Mouse (Mus musculus) intestine, embryonic 15.5 days (tissue): ENCODE results near the gene Tmem218. TPM values are rescaled to one million over a fixed set of nuclear protein-coding genes. Genes with fewer than 3 reads are reported as not detected.

Source experiments
- ATAC-seq: fragments of 200-750 bp; cut with Nextera tagmentation; 2 replicates; pipeline ENCODE4 v1.8.0; 2017; ENCODE audit warnings: moderate TSS enrichment, moderate library complexity
- H3K27ac ChIP-seq: fragments of 300-500 bp; sonication (generic); 2 replicates; pipeline ENCODE4 v1.5.1; 2015; ENCODE audit warnings: mild to moderate bottlenecking, inconsistent platforms
- H3K27me3 ChIP-seq: fragments of 300-500 bp; sonication (generic); replicated peaks from 2 replicates; pipeline ENCODE4 v1.6.1; 2015; ENCODE audit warnings: inconsistent platforms
- H3K36me3 ChIP-seq: fragments of 300-500 bp; sonication (generic); 2 replicates; pipeline ENCODE4 v1.6.1; 2015; ENCODE audit warnings: inconsistent platforms
- H3K4me1 ChIP-seq: fragments of 300-500 bp; sonication (generic); replicated peaks from 2 replicates; pipeline ENCODE4 v1.6.1; 2015; ENCODE audit warnings: inconsistent platforms
- H3K4me2 ChIP-seq: fragments of 300-500 bp; sonication (generic); replicated peaks from 2 replicates; pipeline ENCODE4 v1.6.1; 2015; ENCODE audit warnings: mild to moderate bottlenecking, inconsistent platforms
- H3K4me3 ChIP-seq: fragments of 300-500 bp; sonication (generic); replicated peaks from 2 replicates; pipeline ENCODE4 v1.5.1; 2015; ENCODE audit warnings: inconsistent platforms
- H3K9ac ChIP-seq: fragments of 300-500 bp; sonication (generic); 2 replicates; pipeline ENCODE4 v1.6.1; 2015; ENCODE audit warnings: inconsistent platforms
- H3K9me3 ChIP-seq: fragments of 300-500 bp; sonication (generic); 2 replicates; pipeline ENCODE4 v1.6.1; 2016; ENCODE audit warnings: inconsistent platforms
- WGBS: fragments of 180-500 bp; shearing (Covaris S2); methylation state at CpG from one replicate; pipeline ENCODE4 v1.1.7; 2015; 5-methylcytosine and 5-hydroxymethylcytosine counted together
- polyA plus RNA-seq: library from polyadenylated mRNA; unstranded; fragments of >200 nt; fragmentation: Nextera tagmentation; extraction: Ambion mirVana; gene quantifications from 2 replicates; pipeline ENCODE4 v1.2.1, GENCODE M21; 2015

The Tmem218 gene
- polyA plus RNA-seq, 1 experiment from 2014 or later, result 9.2 TPM

- Histone ChIP-seq H3K9ac (no peak overlapping the region), H3K27me3 (no peaks in the 10 kb centered on the region), H3K27ac (no peak overlapping the region), H3K9me3 (no peaks in the 10 kb centered on the region), H3K4me1 (0 out of 2 replicates have a peak, but pooled peaks cover 6% of the 10 kb centered on the region), H3K4me2 (no peak overlapping the region), H3K36me3 (no peaks in the 10 kb centered on the region), H3K4me3 (no peak overlapping the region)
- ATAC-seq, result no peak
- 89% methylated on average over 3 of the region's 3 CpGs for WGBS
Measured at GRCm38 (mm10) chr9:37242764-37243163, 34.7 kb downstream of the Tmem218 start.

DNA sequence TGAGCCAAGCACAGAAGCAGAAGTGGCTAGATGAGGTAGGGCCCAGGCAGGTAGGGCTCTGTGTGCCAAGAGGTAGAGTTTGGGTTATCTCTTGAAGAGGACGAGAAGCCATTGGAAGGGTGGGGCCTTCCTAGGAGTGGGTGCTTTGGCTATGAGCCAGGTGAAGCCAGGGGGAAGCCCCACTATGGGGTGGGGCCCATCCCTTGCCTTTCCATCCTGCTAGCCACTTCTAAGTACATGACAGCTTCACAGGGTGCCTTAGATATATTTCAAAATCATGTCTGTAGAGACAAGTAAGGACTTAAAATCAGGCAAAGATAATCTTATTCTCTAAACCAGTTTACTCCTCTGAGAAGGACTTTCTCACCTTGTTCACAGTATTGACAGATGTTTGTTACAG, 36.6 kb downstream of the Tmem218 start:
- no peaks in the 10 kb centered on the region for H3K36me3 ChIP-seq
- no peaks in the 10 kb centered on the region for H3K9me3 ChIP-seq
- 53% methylated on average over 1 of the region's 1 CpGs for WGBS
- no peak overlapping the region for H3K4me2 ChIP-seq
- ATAC-seq, result no peak
- 0 out of 2 replicates have a peak, but pooled peaks cover 12% of the 10 kb centered on the region for H3K4me1 ChIP-seq
- no peaks in the 10 kb centered on the region for H3K27me3 ChIP-seq
- no peak overlapping the region for H3K4me3 ChIP-seq
- no peak overlapping the region for H3K27ac ChIP-seq
- H3K9ac ChIP-seq, result no peak overlapping the region

DNA sequence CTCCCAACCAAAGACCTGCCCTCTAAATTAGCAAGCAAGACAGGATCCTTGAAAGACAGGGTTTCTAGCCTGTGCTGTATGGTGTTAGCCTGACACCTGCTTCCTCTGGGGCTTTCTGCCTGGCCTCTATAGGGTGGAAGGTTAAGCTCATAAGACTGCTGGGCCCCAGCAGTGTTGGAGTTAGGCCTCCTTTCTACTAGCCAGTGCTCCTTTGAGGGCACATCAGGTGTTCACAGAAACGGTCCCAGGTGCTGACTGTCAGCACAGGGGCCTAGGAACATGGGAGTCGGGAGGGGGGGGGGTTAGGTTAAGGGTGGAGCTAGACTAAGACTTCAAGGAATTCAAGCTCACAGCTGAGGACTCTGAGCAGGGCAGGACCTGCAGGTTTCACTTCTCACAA, 37.4 kb downstream of the Tmem218 start:
- Histone ChIP-seq H3K4me3 (no peak overlapping the region), H3K4me2 (no peak overlapping the region), H3K27ac (peak overlapping the region; percentile 44), H3K4me1 (0 out of 2 replicates have a peak, but pooled peaks cover 12% of the 10 kb centered on the region), H3K9me3 (no peaks in the 10 kb centered on the region), H3K36me3 (no peaks in the 10 kb centered on the region), H3K27me3 (no peaks in the 10 kb centered on the region), H3K9ac (no peak overlapping the region)
- WGBS, result 44% methylated on average over 2 of the region's 2 CpGs
- ATAC-seq, result peak; percentile 65

GRCm38 (mm10) chr9:37245810-37246209, 37.8 kb downstream of the Tmem218 start:
- no peak overlapping the region for H3K4me2 ChIP-seq
- H3K9ac ChIP-seq, result no peak overlapping the region
- H3K4me3 ChIP-seq, result no peak overlapping the region
- H3K36me3 ChIP-seq, result no peaks in the 10 kb centered on the region
- H3K4me1 ChIP-seq, result 0 out of 2 replicates have a peak, but pooled peaks cover 12% of the 10 kb centered on the region
- no peaks in the 10 kb centered on the region for H3K9me3 ChIP-seq
- WGBS, result 79% methylated on average over 1 of the region's 1 CpGs
- peak overlapping the region; percentile 44 for H3K27ac ChIP-seq
- no peaks in the 10 kb centered on the region for H3K27me3 ChIP-seq
- ATAC-seq, result peak; percentile 85

- Histone ChIP-seq H3K4me3 (no peak overlapping the region), H3K9ac (no peak overlapping the region), H3K27me3 (no peaks in the 10 kb centered on the region), H3K36me3 (no peaks in the 10 kb centered on the region), H3K4me1 (0 out of 2 replicates have a peak, but pooled peaks cover 12% of the 10 kb centered on the region), H3K4me2 (no peak overlapping the region), H3K27ac (no peak overlapping the region), H3K9me3 (no peaks in the 10 kb centered on the region)
- ATAC-seq, result no peak
Measured at GRCm38 (mm10) chr9:37247429-37247828, 39.4 kb downstream of the Tmem218 start.

DNA sequence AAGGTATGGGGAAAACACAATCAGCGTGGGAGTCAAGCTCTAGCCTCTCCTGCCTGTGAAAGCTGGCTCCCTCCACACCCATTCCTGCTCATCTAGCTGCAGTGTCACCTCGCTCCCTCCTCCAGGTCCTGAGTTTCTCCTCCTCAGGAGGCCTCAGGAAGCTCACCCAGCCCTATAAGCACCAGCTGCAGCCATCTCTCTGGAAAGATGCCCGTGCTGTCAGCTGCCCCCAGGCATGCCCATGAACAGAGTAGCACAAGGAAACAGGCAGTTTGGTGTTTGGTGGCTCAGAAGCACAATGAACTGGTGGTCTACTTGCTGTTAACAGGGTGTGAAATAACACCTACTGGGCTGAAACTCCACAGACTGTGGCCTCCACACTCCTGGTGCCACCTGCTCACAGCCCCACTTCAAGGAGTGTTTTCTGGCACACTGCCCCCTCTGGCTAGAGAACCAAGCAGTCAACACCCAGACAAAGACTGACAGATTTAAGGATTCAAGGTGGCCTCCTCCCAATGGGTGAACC, 40.4 kb downstream of the Tmem218 start:
- ATAC-seq, result no peak
- H3K4me3 ChIP-seq, result no peak overlapping the region
- WGBS, result 59% methylated on average over 3 of the region's 3 CpGs
- 0 out of 2 replicates have a peak, but pooled peaks cover 12% of the 10 kb centered on the region for H3K4me1 ChIP-seq
- no peak overlapping the region for H3K9ac ChIP-seq
- no peaks in the 10 kb centered on the region for H3K9me3 ChIP-seq
- H3K36me3 ChIP-seq, result no peaks in the 10 kb centered on the region
- H3K4me2 ChIP-seq, result no peak overlapping the region
- no peaks in the 10 kb centered on the region for H3K27me3 ChIP-seq
- no peak overlapping the region for H3K27ac ChIP-seq

GRCm38 (mm10) chr9:37249976-37250375, 42.0 kb downstream of the Tmem218 start:
- H3K27me3 ChIP-seq, result no peaks in the 10 kb centered on the region
- 0 out of 2 replicates have a peak, but pooled peaks cover 15% of the 10 kb centered on the region for H3K4me1 ChIP-seq
- H3K4me2 ChIP-seq, result no peak overlapping the region
- H3K27ac ChIP-seq, result no peak overlapping the region
- no peaks in the 10 kb centered on the region for H3K9me3 ChIP-seq
- H3K4me3 ChIP-seq, result no peak overlapping the region
- H3K9ac ChIP-seq, result no peak overlapping the region
- no peak for ATAC-seq
- H3K36me3 ChIP-seq, result no peaks in the 10 kb centered on the region
- 86% methylated on average over 3 of the region's 3 CpGs for WGBS

DNA sequence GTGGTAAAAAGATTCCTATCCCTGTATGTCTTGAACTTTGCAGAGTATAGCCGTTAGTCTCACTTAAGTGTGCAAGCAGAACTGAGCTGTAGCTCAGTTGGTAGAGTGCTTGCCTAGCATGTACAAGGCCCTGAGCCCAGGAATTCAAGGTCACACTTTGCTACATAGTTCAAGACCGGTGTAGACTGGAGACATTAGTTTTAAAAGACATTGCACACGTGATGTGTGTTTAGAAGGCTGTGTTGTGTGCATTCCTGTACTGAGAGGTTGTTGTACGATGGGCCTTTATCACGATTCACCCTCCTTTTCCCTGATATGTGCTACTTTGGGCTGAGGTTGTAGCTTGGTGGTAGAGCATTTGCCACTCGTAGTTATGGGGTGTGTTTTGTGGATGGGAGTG, 42.6 kb downstream of the Tmem218 start:
- Histone ChIP-seq H3K27ac (no peak overlapping the region), H3K9me3 (no peaks in the 10 kb centered on the region), H3K4me3 (no peak overlapping the region), H3K36me3 (no peaks in the 10 kb centered on the region), H3K9ac (no peak overlapping the region), H3K4me2 (no peak overlapping the region), H3K4me1 (0 out of 2 replicates have a peak, but pooled peaks cover 10% of the 10 kb centered on the region), H3K27me3 (no peaks in the 10 kb centered on the region)
- WGBS, result 75% methylated on average over 6 of the region's 6 CpGs
- ATAC-seq, result no peak

- 23% methylated on average over 6 of the region's 6 CpGs for WGBS
- Histone ChIP-seq H3K27ac (no peak overlapping the region), H3K4me3 (peak overlapping the region; percentile 45), H3K36me3 (no peaks in the 10 kb centered on the region), H3K9ac (0 out of 2 replicates have a peak overlapping the region, but pooled peaks have one; percentile 52), H3K9me3 (no peaks in the 10 kb centered on the region), H3K4me1 (0 out of 2 replicates have a peak, but pooled peaks cover 3% of the 10 kb centered on the region), H3K27me3 (no peaks in the 10 kb centered on the region), H3K4me2 (peak overlapping the region; percentile 95)
- ATAC-seq, result 0 out of 2 replicates have a peak, but pooled peaks have one; percentile 2
Measured at GRCm38 (mm10) chr9:37254531-37255110, 46.6 kb downstream of the Tmem218 start.

DNA sequence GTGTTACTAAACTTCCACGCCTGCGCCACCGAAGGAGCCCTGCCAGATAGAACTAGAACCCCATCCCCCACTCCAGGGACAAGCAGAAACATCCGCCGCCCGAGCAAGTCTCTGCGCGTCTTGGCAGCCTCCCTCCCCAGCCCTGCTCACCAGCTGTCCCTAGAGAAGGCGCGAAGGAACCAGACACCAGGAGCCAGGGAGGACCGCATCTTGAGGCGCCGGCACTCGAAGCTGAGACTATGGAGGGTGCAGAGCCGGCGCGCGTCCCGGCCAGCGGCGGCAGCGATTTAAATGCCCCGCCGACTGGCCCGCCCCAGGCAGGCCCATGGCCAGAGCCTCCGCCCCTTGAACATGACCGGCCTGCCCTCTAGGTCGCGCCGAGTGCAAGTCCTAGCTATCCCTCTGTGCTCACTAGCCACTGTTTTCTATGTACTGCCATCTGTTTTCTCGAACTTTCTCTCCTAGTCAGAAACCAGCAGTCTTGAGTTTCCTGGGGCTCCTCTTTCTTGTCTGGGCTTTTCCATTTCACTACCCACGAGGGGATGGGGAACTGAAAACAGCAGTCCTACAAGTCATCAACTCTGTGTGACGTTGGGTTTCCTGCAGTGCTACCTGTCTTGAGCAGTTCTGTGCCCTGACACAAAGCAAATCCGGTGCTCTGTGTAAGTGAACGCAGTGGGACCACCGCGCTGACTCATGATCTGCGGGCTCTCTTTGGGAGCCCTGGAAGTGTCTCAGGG, 47.3 kb downstream of the Tmem218 start, which contains the start of gene Slc37a2:
Gene Slc37a2, minus strand, starts transcription at position 590 of the 740 bp plus-strand sequence.
- Histone ChIP-seq H3K4me2 (peak within 1 kb of the TSS; percentile 95), H3K36me3 (no peaks in the 10 kb centered on the region), H3K9ac (peak within 1 kb of the TSS; percentile 52), H3K27ac (0 out of 2 replicates have a peak within 1 kb of the TSS, but pooled peaks have one; percentile 22), H3K27me3 (no peaks in the 10 kb centered on the region), H3K4me3 (peak within 1 kb of the TSS; percentile 45), H3K4me1 (0 out of 2 replicates have a peak, but pooled peaks cover 3% of the 10 kb centered on the region), H3K9me3 (no peaks in the 10 kb centered on the region)
- peak; percentile 91 for ATAC-seq
- 3% methylated on average over 38 of the region's 38 CpGs for WGBS

DNA sequence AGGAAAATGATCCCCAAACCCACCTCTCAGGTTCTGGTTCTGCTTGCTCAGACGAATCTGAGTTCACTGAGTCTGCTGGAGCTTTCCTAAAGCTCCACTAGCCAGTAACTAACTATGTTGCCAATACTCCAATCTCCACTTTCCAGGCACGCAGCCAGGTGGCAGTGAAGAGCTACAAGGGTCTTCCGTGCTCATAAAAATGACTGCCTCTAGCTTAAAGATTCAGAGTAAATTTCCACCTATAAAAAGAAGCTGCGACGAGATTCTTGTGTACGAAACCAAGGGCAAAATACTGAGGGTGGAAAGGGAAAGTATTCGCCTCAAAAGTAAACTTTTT, 47.8 kb downstream of the Tmem218 start:
- no peak overlapping the region for H3K27ac ChIP-seq
- peak overlapping the region; percentile 95 for H3K4me2 ChIP-seq
- H3K9me3 ChIP-seq, result no peaks in the 10 kb centered on the region
- H3K36me3 ChIP-seq, result no peaks in the 10 kb centered on the region
- H3K4me1 ChIP-seq, result 0 out of 2 replicates have a peak, but pooled peaks cover 3% of the 10 kb centered on the region
- ATAC-seq, result peak; percentile 50; the same call in 1 of the 2 replicates
- H3K9ac ChIP-seq, result peak overlapping the region; percentile 52
- H3K27me3 ChIP-seq, result no peaks in the 10 kb centered on the region
- H3K4me3 ChIP-seq, result peak overlapping the region; percentile 45
- 24% methylated on average over 7 of the region's 7 CpGs for WGBS

DNA sequence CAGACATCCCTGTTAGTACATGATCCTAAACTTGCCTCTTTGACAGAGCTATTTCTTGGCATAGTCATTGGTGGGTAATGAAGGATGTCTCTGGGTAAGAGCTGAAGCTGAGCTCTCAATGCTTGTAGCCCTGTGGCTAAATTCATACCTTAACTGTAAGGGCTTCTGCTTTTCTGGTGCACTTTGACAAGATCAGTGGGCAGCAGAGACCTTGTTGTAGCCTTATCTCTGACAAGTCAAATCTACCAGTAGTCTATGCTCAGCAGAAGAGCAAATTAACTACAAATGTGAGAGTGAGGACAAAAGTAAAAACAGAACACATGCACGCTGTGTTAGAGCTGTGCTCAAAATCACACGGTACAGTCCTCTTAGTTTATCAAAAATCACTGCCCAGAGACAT, 58.6 kb downstream of the Tmem218 start:
- no peaks in the 10 kb centered on the region for H3K36me3 ChIP-seq
- H3K27ac ChIP-seq, result no peak overlapping the region
- H3K4me2 ChIP-seq, result no peak overlapping the region
- no peaks in the 10 kb centered on the region for H3K27me3 ChIP-seq
- no peak overlapping the region for H3K4me3 ChIP-seq
- no peaks in the 10 kb centered on the region for H3K4me1 ChIP-seq
- WGBS, result 79% methylated on average over 2 of the region's 2 CpGs
- no peak overlapping the region for H3K9ac ChIP-seq
- ATAC-seq, result no peak
- no peaks in the 10 kb centered on the region for H3K9me3 ChIP-seq
